Mouse (Mus musculus) CH12.LX (cell line): Measurements from ENCODE around the gene Spire2. TPM values are rescaled to one million over a fixed set of nuclear protein-coding genes. Genes with fewer than 3 reads are reported as not detected.

Experiments used
- DNase-seq: peaks from one replicate; pipeline ENCODE4 v3.0.0-alpha.2; 2013; ENCODE audit errors: extremely low read depth
- H3K27ac ChIP-seq: 2 replicates; pipeline ENCODE4 v1.5.1; 2012; ENCODE audit warnings: low read depth, mild to moderate bottlenecking, control low read depth, moderate library complexity; ENCODE audit not compliant: insufficient read depth
- H3K27me3 ChIP-seq: replicated peaks from 2 replicates; pipeline ENCODE3; 2012; ENCODE audit warnings: inconsistent platforms
- H3K36me3 ChIP-seq, 2 experiments: replicated peaks in 1 of 2; 2 replicates each; pipeline versions ENCODE3 to v1.6.1; 2012; ENCODE audit warnings: inconsistent platforms in 1 of 2, low read length in 1 of 2, mild to moderate bottlenecking in 1 of 2, mixed read lengths in 1 of 2, moderate library complexity in 1 of 2; ENCODE audit not compliant: control insufficient read depth in 1 of 2, insufficient read depth in 1 of 2
- H3K4me1 ChIP-seq, 2 experiments: 2 replicates each; pipeline ENCODE4 v1.6.1; 2012; ENCODE audit warnings: inconsistent platforms in 1 of 2, moderate library complexity in 1 of 2; ENCODE audit not compliant: insufficient read depth in 2 of 2, control insufficient read depth in 1 of 2
- H3K4me2 ChIP-seq: 2 replicates; pipeline ENCODE4 v1.6.1; 2012; ENCODE audit warnings: low read depth, mild to moderate bottlenecking, control low read depth; ENCODE audit not compliant: poor library complexity, insufficient read depth, severe bottlenecking
- H3K4me3 ChIP-seq, 3 experiments: fragments of 150-350 bp in 1 of 3; sonication (generic) in 1 of 3; replicated peaks in 1 of 3; 2 replicates each; pipeline versions ENCODE3 to v1.5.1; 2011 to 2012; ENCODE audit warnings: low read depth in 2 of 3, low read length in 2 of 3, mild to moderate bottlenecking in 2 of 3, moderate library complexity in 2 of 3, control low read depth in 1 of 3, improper control_type of control experiment in 1 of 3, inconsistent platforms in 1 of 3, mixed read lengths in 1 of 3; ENCODE audit not compliant: poor library complexity in 1 of 3
- H3K79me2 ChIP-seq: replicated peaks from 2 replicates; pipeline ENCODE4 v1.6.1; 2012; ENCODE audit warnings: mild to moderate bottlenecking, moderate library complexity; ENCODE audit not compliant: control insufficient read depth, poor library complexity, insufficient read depth, severe bottlenecking; ENCODE audit errors: extremely low read depth
- H3K9ac ChIP-seq: 2 replicates; pipeline ENCODE4 v1.6.1; 2012; ENCODE audit warnings: low read depth, mild to moderate bottlenecking, control low read depth, moderate library complexity; ENCODE audit not compliant: insufficient read depth
- H3K9me3 ChIP-seq: replicated peaks from 2 replicates; pipeline ENCODE3; 2012; ENCODE audit warnings: low read length, inconsistent platforms, mixed read lengths
- CHD2 ChIP-seq: IDR thresholded peaks from 2 replicates; pipeline ENCODE4 v1.6.1; 2011; ENCODE audit warnings: low read length, improper control_type of control experiment
- CTCF ChIP-seq, 2 experiments: IDR thresholded peaks in 1 of 2; conservative IDR thresholded peaks in 1 of 2; 2 replicates each; pipeline ENCODE4 v1.5.1; 2011 to 2012; ENCODE audit warnings: low read depth in 2 of 2, low read length in 2 of 2, improper control_type of control experiment in 1 of 2, inconsistent platforms in 1 of 2, mild to moderate bottlenecking in 1 of 2, moderate library complexity in 1 of 2
- E2F4 ChIP-seq: IDR thresholded peaks from 2 replicates; pipeline ENCODE4 v1.6.1; 2011; ENCODE audit warnings: low read depth, low read length, improper control_type of control experiment; ENCODE audit not compliant: insufficient replicate concordance
- ELF1 ChIP-seq: IDR thresholded peaks from 2 replicates; pipeline ENCODE4 v1.6.1; 2014; ENCODE audit warnings: low read depth, mild to moderate bottlenecking, inconsistent platforms, low read length, improper control_type of control experiment
- EP300 ChIP-seq: IDR thresholded peaks from 2 replicates; pipeline ENCODE4 v1.6.1; 2011; ENCODE audit warnings: low read length, improper control_type of control experiment
- GABPA ChIP-seq: IDR thresholded peaks from 2 replicates; pipeline ENCODE4 v1.6.1; 2012; ENCODE audit warnings: low read depth, low read length, improper control_type of control experiment, inconsistent platforms; ENCODE audit not compliant: insufficient replicate concordance
- IRF4 ChIP-seq: IDR thresholded peaks from 2 replicates; pipeline ENCODE4 v1.6.1; 2014; ENCODE audit warnings: low read depth, mild to moderate bottlenecking, inconsistent platforms, low read length, improper control_type of control experiment
- JUN ChIP-seq: IDR thresholded peaks from 2 replicates; pipeline ENCODE4 v1.6.1; 2011; ENCODE audit warnings: low read depth, mild to moderate bottlenecking, low read length, improper control_type of control experiment, moderate library complexity; ENCODE audit not compliant: insufficient read depth
- KAT2A ChIP-seq: IDR thresholded peaks from 2 replicates; pipeline ENCODE4 v1.6.1; 2012; ENCODE audit warnings: low read length, improper control_type of control experiment, inconsistent platforms; ENCODE audit not compliant: insufficient replicate concordance
- MAFK ChIP-seq: IDR thresholded peaks from 2 replicates; pipeline ENCODE4 v1.6.1; 2011; ENCODE audit warnings: low read length, improper control_type of control experiment; ENCODE audit not compliant: insufficient replicate concordance
- MAX ChIP-seq: IDR thresholded peaks from 2 replicates; pipeline ENCODE4 v1.6.1; 2011; ENCODE audit warnings: low read length, improper control_type of control experiment
- MXI1 ChIP-seq: IDR thresholded peaks from 2 replicates; pipeline ENCODE4 v1.6.1; 2011; ENCODE audit warnings: mild to moderate bottlenecking, low read depth, low read length, improper control_type of control experiment
- MYC ChIP-seq: IDR thresholded peaks from 2 replicates; pipeline ENCODE4 v1.6.1; 2011; ENCODE audit warnings: low read depth, mild to moderate bottlenecking, improper control_type of control experiment, low read length
- NELFE ChIP-seq: IDR thresholded peaks from 2 replicates; pipeline ENCODE4 v1.6.1; 2011; ENCODE audit warnings: low read depth, low read length, improper control_type of control experiment
- POLR2A ChIP-seq: IDR thresholded peaks from 2 replicates; pipeline ENCODE4 v1.6.1; 2011; ENCODE audit warnings: low read depth, mild to moderate bottlenecking, improper control_type of control experiment, low read length
- RAD21 ChIP-seq: IDR thresholded peaks from 2 replicates; pipeline ENCODE4 v1.6.1; 2011; ENCODE audit warnings: low read depth, mild to moderate bottlenecking, low read length, improper control_type of control experiment, moderate library complexity
- RCOR1 ChIP-seq: conservative IDR thresholded peaks from 2 replicates; pipeline ENCODE4 v1.6.1; 2012; ENCODE audit warnings: low read depth, mild to moderate bottlenecking, inconsistent platforms, low read length, improper control_type of control experiment
- SMC3 ChIP-seq: IDR thresholded peaks from 2 replicates; pipeline ENCODE4 v1.6.1; 2011; ENCODE audit warnings: low read depth, low read length, improper control_type of control experiment
- TBP ChIP-seq: conservative IDR thresholded peaks from 2 replicates; pipeline ENCODE4 v1.6.1; 2011; ENCODE audit warnings: low read depth, low read length, improper control_type of control experiment
- USF1 ChIP-seq: IDR thresholded peaks from 2 replicates; pipeline ENCODE4 v1.6.1; 2014; ENCODE audit warnings: low read depth, mild to moderate bottlenecking, inconsistent platforms, low read length, improper control_type of control experiment
- ZC3H11A ChIP-seq: IDR thresholded peaks from 2 replicates; pipeline ENCODE4 v1.6.1; 2012; ENCODE audit warnings: low read depth, mild to moderate bottlenecking, inconsistent platforms, low read length, improper control_type of control experiment
- ZKSCAN1 ChIP-seq: IDR thresholded peaks from 2 replicates; pipeline ENCODE4 v1.6.1; 2012; ENCODE audit warnings: low read depth, inconsistent platforms, low read length, improper control_type of control experiment, borderline replicate concordance
- ZMIZ1 ChIP-seq: IDR thresholded peaks from 2 replicates; pipeline ENCODE4 v1.6.1; 2012; ENCODE audit warnings: low read depth, mild to moderate bottlenecking, inconsistent platforms, low read length, improper control_type of control experiment
- ZNF384 ChIP-seq: IDR thresholded peaks from 2 replicates; pipeline ENCODE4 v1.6.1; 2012; ENCODE audit warnings: low read depth, low read length, improper control_type of control experiment, inconsistent platforms
- dilution Hi-C: fragments of 300-500 bp; cut with MboI; formaldehyde crosslinking; loops from 2 replicates; pipeline ENCODE4 v1.14.3; 2020; ENCODE audit warnings: low sequenced_read_pairs; ENCODE audit not compliant: extremely low pct_unique_long_range_greater_than_20kb, extremely low pct_ligation_motif_present
- in situ Hi-C: fragments of 300-500 bp; cut with MboI; formaldehyde crosslinking; loops from 3 replicates; pipeline ENCODE4 v1.14.3; 2019; ENCODE audit warnings: low sequenced_read_pairs, low pct_ligation_motif_present, low pct_unique_long_range_greater_than_20kb, mixed read lengths
- polyA plus RNA-seq: library from polyadenylated mRNA; unstranded; fragments of >175 nt; gene quantifications from 2 replicates; pipeline ENCODE4 v1.2.1, GENCODE M21; 2012; ENCODE audit warnings: low read depth; ENCODE audit not compliant: insufficient read length
- total RNA-seq, 2 experiments: library from RNA; depleted of rRNA; stranded (reverse); fragments of 300-350 nt in 1 of 2; fragments of >200 nt in 1 of 2; gene quantifications; 2 replicates each; pipeline ENCODE4 v1.2.3; 2012 to 2014

Gene Spire2
- total and polyA plus RNA-seq, 3 experiments: 1.1 to 2.9 (median 2.6) TPM

DNA sequence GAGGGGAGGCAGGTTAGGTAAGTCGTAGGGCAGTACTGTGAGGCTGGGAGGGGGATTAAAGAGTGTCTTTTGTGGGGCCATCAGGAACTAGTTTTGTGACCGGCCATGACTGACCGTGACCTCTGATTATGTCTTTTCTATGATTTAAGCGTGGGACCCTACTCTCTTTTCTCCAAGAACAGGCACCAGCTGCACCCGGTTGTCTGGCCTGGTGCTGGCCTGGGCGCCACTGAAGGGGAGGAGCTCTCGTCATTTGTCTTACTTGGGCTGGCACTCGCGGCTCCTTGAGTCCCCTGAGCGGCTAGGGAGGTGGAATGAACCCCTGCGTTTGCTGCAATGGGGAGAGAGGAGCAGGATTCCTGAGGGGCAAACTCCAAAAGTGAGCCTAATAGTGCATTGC, 20.7 kb downstream of the Spire2 start:
- Histone ChIP-seq H3K9me3 (no peaks in the 10 kb centered on the region), H3K27ac (no peak overlapping the region)
- no peak for DNase-seq

DNA sequence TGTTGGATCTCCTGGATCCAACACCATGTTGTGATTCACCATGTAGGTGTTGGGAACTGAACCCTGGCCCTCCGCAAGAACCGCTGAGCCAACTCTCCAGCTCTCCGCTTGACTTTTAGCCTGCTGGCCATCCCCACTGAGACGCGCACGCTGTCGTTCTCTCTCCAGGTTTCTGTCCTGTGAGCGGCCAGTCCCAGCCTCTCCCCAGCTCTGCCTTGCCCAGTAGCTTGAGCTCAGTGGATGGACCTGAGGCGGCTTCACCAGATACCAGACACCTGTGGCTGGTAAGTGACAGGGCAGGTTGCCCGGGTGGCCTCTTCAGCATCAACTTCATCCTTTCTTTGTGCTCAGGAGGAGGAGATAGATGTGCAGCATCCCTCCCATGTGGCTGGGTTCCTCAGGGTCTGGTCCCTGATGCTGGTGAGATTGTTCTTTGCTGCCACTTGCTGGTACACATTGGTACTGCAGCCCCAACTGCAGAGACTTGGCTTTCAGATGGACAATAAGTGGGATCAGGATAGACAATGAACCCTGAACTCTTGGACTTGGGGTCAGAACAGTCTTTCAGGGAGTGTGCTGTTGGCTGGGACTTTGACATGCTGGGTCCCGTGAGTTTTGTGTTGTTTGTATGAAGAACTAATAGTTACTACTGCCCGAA, 28.7 kb downstream of the Spire2 start:
- no peak overlapping the region for H3K9ac ChIP-seq
- no peaks in the 10 kb centered on the region for H3K27me3 ChIP-seq
- peak; percentile 74 for DNase-seq
- no peaks in the 10 kb centered on the region for H3K79me2 ChIP-seq
- H3K4me3 ChIP-seq: no peak overlapping the region
- H3K27ac ChIP-seq: no peak overlapping the region
- H3K9me3 ChIP-seq: no peaks in the 10 kb centered on the region
- H3K4me2 ChIP-seq: no peak overlapping the region
- H3K4me1 ChIP-seq: peaks cover 0 to 6% of the 10 kb centered on the region in 2 experiments; a peak in 1 of 4 replicates
- dilution Hi-C loops: no loop called here
- TF ChIP-seq MAFK (no peak), ZNF384 (peak; percentile 83), CTCF (conservative IDR thresholded peaks at IDR 0.05 in 1 of 2, IDR thresholded peaks at IDR 0.05 in 1 of 2; ENCODE audit: low read depth in 2 of 2, low read length in 2 of 2) (peak; percentile 91 to 94), MYC (peak; percentile 81; the same call in 1 of the 2 replicates), JUN (no peak), MAX (peak; percentile 34; the same call in 1 of the 2 replicates), ZKSCAN1 (no peak), RCOR1 (no peak), RAD21 (peak; percentile 87), IRF4 (no peak), SMC3 (peak; percentile 83)
- in situ Hi-C loops: loop anchor here (5.0 kb wide), 1 partner anchor 34 kb away; no protein-coding TSS in a partner anchor
- H3K36me3 ChIP-seq: peaks cover 0 to 17% of the 10 kb centered on the region in 2 experiments

More for the DNA sequence above, 20.7 kb downstream of the Spire2 start:
- TF ChIP-seq KAT2A: no peak
- no peak for TF ChIP-seq TBP
- TF ChIP-seq ZC3H11A: no peak
- no peak for TF ChIP-seq EP300
- TF ChIP-seq CTCF (conservative IDR thresholded peaks at IDR 0.05 in 1 of 2, IDR thresholded peaks at IDR 0.05 in 1 of 2; ENCODE audit: low read depth in 2 of 2, low read length in 2 of 2): no peak
- no peak for TF ChIP-seq GABPA
- TF ChIP-seq MXI1: no peak
- no peak for TF ChIP-seq MAFK
- no peak for TF ChIP-seq SMC3
- TF ChIP-seq USF1: no peak
- no peak for TF ChIP-seq RCOR1
- TF ChIP-seq POLR2A: no peak
- no peak for TF ChIP-seq CHD2
- no peak for TF ChIP-seq ZMIZ1
- TF ChIP-seq NELFE: no peak
- TF ChIP-seq ELF1: no peak
- no peak for TF ChIP-seq E2F4
- TF ChIP-seq, all 38 proteins: peak for 0
- Histone ChIP-seq H3K27me3 (no peaks in the 10 kb centered on the region), H3K4me3 (no peak overlapping the region), H3K4me2 (no peak overlapping the region), H3K9ac (no peak overlapping the region), H3K36me3 (peaks cover 0 to 8% of the 10 kb centered on the region in 2 experiments), H3K4me1 (peaks cover 0 to 3% of the 10 kb centered on the region in 2 experiments; a peak in 1 of 4 replicates), H3K79me2 (no peaks in the 10 kb centered on the region)
- dilution Hi-C loops (no loop called here), in situ Hi-C loops (no loop called here)
